Mouse (Mus musculus) R1 (cell line): Measurements from ENCODE around the gene Cd209e.

ENCODE experiments used
- DNase-seq: peaks from one replicate; pipeline ENCODE4 v3.0.0-alpha.2; 2018; ENCODE audit warnings: low read depth, low spot score

Gene Cd209e

GRCm38 (mm10) chr8:3854209-3854608 is at the start of gene Cd209e:
TSS of gene Cd209e (minus strand) at chr8:3854309.
- no peak for DNase-seq

- no peak for DNase-seq
These were observed 24.3 kb upstream of the Cd209e start, which contains the start of gene Cd209d for GRCm38 (mm10) chr8:3878455-3878854. TSS of gene Cd209d (minus strand) at chr8:3878555.

GRCm38 (mm10) chr8:3876121-3876520 is 22.0 kb upstream of the Cd209e start:
- no peak for DNase-seq

- DNase-seq = peak; percentile 77
These were observed 8.6 kb upstream of the Cd209e start for GRCm38 (mm10) chr8:3862736-3863135.

DNA sequence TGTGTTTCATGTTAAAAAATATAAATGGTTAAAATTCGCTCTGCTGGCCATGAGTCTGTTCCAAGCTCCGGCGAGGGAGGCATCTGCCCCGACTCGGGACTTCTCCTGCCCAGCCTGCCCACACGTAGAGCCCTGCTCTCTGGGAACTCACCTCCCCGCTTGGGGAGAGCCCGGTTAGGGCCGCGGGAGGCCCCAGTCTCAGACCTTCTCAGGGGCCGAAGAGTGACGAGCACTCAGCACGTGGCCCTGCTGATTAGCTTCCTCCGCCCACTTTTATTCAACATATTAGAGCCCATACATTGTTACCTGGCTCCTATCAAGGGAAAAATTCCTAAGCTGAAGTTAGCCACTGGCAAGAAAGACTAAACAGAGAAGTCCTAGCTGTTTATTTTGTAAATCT is 51.0 kb downstream of the Cd209e start:
- DNase-seq = peak; percentile 81
